Comparison of ENCODE assay signal across 9 mouse cellular contexts in genomic region chr9:102499266-102499665, GRCm38 (mm10). TPM values are rescaled to one million over a fixed set of nuclear protein-coding genes. Genes with fewer than 3 reads are reported as not detected.
DNase-seq lines count a peak whose midpoint lies in the region.
"Had no signal": no experiment of that assay in that cellular context is flagged by ENCODE, and none has a peak within 500 bp of the region (broad histone marks: within the 10 kb centered on the region; RNA-seq: fewer than 3 reads in every experiment).

No protein-coding gene starts in this region.

- DNase-seq in heart, adult 11 months: peak; percentile 93
- DNase-seq in heart, adult 8-10 months (ENCODE audit: low spot score): no peak
- peak; percentile 48 to 54 for DNase-seq in cerebellum, postnatal 25 days
- peak; percentile 84 for DNase-seq in layer of hippocampus, adult 9-11 months
- peak; percentile 80 to 88 for DNase-seq in right cerebral cortex, postnatal 10 days (ENCODE audit: low spot score in 2 of 2)
- no peak for DNase-seq in retina, postnatal 1 day
- DNase-seq in urinary bladder, postnatal 36 days (ENCODE audit: low spot score in 2 of 2): no peak
- DNase-seq: lung, adult 18-20 months had no signal

RNA-seq across cellular contexts. Expression of gene Ky, which starts 6.3 kb away (rescaled TPM):
- total RNA-seq in heart, adult 8-10 months (2022): 10 to 100 TPM; 12.0 to 21.0 (median 17.8) TPM
- total RNA-seq: megakaryocyte-erythroid progenitor cell, adult 5-6 weeks had no signal

Comparison
In these comparisons a context has a peak if more than half of its experiments do, and no peak if none do; other contexts are left out.
1. DNase-seq: peak in heart, adult 11 months (single experiment), cerebellum, postnatal 25 days (2 of 2), layer of hippocampus, adult 9-11 months (single experiment) and right cerebral cortex, postnatal 10 days (2 of 2); none in heart, adult 8-10 months (single experiment), retina, postnatal 1 day (single experiment) and urinary bladder, postnatal 36 days (0 of 2).